Mouse (Mus musculus) liver (tissue): ENCODE measurements around the gene Pced1b.
"Not testable (repeated sequence)": the region's sequence is repeated elsewhere in the genome, so short reads cannot be mapped to it uniquely, and the experiment has no call there.

Experiments used
- DNase-seq: peaks from one replicate; pipeline ENCODE4 v3.0.0-alpha.2; 2020; ENCODE audit warnings: mixed read lengths

The Pced1b gene

GRCm38 (mm10) chr15:97343921-97344320, 97.0 kb downstream of the Pced1b start:
- DNase-seq: no peak

GRCm38 (mm10) chr15:97345110-97345509, 98.2 kb downstream of the Pced1b start:
- DNase-seq: peak; percentile 63

GRCm38 (mm10) chr15:97345917-97346316, 99.0 kb downstream of the Pced1b start:
- peak; percentile 38 for DNase-seq

- DNase-seq: no peak
These were observed 99.5 kb downstream of the Pced1b start for GRCm38 (mm10) chr15:97346413-97346812.

GRCm38 (mm10) chr15:97346897-97347296, 100.0 kb downstream of the Pced1b start:
- DNase-seq: no peak

DNA sequence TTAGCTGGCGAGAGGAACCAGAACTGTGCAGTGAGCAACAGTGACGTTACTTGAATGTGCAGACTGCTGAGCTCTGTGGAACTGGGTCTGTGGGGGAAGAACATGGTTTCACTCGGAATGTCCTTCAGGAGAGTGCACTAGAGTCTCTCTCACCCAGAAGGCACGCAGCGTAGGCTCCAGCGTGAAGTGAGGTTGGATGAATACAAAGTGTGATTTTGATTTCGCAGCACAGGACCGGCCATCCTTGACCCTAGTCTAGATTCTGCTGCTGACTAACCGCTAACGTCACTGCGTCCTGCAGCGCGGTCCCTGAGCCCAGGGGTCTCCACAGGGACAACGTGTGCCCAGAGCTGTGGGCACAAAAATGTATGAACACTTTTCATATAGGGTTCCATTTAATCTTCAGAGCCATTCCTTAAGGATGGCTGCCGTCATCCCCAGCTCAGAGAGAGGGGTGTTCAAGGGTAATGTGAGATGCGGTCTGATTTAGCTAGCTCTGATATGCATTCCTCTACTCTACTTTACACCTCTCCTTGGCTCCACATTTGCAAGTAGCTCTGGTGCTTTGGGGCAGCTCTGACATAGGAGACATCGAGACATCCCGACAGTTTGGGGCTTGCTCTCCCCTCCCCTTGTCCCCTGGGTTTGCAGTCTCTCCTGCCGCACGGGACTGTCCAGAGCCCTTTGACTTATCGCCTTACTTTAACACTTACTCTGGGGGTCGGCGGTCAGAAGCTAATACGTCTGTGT, 101.8 kb downstream of the Pced1b start:
- no peak for DNase-seq

DNA sequence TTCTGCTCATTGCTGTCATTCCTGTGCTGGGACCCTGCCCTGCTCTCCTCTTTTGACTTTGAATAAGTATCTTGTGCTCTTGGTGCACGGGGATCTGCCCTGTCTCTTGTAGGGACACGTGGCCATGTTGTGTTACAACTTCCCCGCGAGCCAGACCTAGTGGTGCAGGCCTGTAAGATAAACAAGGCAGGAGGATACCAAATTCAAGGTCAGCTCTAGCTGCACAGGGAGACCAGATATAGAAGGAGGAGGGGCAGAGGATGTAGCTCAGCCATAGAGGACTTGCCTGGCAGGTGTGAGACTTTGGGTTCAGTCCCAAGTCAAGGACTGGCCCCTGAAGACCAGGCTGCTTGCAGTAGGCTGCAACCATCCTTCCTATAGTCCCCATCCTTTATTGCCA, 103.6 kb downstream of the Pced1b start:
- peak; percentile 31 for DNase-seq

GRCm38 (mm10) chr15:97351016-97351415, 104.1 kb downstream of the Pced1b start:
- DNase-seq: no peak

GRCm38 (mm10) chr15:97351681-97352080, 104.8 kb downstream of the Pced1b start:
- DNase-seq: no peak

DNA sequence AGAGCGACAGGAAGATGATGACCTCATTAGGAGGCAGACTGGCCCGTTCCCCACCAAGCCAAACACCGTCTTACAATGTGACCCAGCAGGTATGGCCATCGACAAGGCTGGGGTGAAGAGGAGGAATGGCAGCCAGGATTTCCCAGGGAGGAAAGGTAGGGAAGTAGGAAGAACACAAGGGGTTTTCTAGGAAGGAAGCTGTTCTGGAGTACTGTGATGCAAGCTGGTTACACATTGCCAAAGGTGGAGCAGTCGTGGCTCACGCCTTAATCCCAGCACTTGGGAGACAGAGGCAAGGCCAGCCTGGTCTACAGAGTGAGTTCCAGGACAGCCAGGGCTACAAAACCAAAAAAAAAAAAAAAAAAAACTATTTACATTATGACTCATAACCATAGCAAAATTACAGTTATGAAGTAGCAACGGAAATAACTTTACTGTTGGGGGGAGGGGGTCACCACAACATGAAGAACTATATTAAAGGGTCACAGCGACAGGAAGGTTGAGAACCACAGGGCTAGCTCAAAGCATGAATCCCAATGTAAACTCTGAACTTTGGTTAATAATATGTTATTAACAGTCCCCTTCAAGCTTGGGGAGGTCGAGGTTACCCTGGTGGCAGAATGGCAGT, 108.9 kb downstream of the Pced1b start:
- no peak for DNase-seq

GRCm38 (mm10) chr15:97357016-97357415, 110.1 kb downstream of the Pced1b start:
- DNase-seq: no peak

GRCm38 (mm10) chr15:97360842-97361770, 114.2 kb downstream of the Pced1b start:
- DNase-seq: peak; percentile 87

GRCm38 (mm10) chr15:97361771-97362171, 114.9 kb downstream of the Pced1b start:
- DNase-seq: peak; percentile 72

DNA sequence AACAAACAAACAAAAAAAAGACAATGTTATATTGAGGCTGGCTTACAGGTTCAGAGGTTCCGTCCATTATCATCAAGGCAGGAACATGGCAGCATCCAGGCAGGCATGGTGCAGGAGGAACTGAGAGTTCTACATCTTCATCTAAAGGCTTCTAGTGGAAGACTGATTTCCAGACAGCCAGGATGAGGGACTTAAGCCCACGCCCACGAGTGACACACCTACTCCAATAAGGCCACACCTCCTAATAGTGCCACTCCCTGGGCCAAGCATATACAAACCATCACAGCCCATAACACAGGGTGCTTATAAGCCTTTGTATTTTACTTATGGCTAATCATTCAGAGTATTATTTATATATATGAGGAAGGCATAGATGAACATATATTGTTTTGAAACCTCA, 117.4 kb downstream of the Pced1b start:
- DNase-seq: peak; percentile 67

DNA sequence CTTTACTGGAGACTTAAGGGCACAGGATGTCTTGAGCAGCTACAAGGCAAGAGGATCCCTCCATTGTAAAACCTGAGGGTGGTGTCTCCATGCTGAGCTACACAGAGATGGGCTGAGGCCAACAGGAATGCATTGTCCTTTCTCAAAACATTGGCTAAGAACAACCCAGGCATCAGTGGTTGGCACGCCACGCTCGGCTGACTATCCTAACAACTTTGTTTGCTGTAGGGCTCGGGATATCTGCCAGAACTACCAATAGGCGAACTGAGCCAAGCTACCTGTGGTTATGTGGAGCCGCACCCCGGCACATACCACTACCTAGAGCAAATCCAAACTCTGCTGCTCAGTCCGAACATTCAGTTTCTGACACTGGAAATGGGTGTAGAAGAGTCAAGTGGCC, 118.1 kb downstream of the Pced1b start:
- no peak for DNase-seq

DNA sequence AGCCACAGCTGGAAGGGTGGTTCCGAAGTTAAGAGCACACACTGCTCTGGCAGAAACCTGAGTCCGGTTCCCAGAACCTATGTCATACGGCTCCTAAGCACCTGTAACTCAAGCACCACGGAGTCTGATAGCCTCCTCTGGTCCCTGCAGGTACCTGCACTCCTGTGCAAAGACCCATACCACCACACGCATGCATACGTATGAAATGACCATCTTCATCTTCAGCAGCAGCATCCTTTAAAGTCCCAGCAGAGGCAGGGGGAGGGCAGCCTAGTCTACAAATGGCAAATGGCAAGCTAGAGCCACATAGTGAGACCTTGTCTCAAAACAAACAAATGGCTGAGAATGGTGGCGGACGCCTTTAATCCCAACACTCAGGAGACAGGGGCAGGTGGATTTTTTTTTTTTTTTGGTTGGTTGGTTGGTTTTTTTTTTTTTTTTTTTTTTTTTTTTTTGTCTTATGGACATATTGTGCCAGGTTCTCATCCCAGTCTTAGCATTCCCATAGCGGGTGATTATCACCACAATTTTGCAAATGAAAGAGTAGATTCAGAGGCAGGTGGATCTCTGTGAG, 121.2 kb downstream of the Pced1b start:
- DNase-seq: no peak

GRCm38 (mm10) chr15:97368631-97369030, 121.7 kb downstream of the Pced1b start:
- no peak for DNase-seq

GRCm38 (mm10) chr15:97369144-97369543, 122.2 kb downstream of the Pced1b start:
- DNase-seq: no peak

GRCm38 (mm10) chr15:97370880-97371279, 124.0 kb downstream of the Pced1b start:
- no peak for DNase-seq

GRCm38 (mm10) chr15:97372043-97372442, 125.1 kb downstream of the Pced1b start:
- not testable (repeated sequence) for DNase-seq

DNA sequence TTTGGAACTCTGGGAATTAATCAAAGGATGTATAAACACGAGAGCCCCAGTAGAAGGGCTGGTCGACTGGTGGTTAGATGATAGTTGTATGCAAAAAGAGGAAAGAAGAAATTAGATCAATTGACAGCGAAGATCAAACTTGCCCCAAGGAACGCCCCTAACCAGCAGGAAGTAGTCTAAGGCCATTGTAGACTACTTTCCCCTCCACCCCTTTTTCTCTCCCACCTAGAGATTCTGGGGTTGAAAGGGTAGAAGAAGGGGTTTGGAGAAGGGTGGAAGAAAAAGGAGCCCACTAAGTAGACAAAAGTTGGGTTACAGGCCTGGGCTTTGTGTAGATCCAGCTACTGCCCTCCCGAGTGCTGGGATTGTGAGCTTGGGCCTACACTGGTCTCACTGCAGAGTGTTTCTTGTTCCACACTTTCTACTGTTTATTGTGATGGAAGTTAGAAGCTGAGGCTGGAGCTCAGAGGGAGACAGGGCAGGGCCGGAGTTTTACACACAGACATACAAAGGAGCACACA, 125.8 kb downstream of the Pced1b start:
- no peak for DNase-seq

- peak; percentile 41 for DNase-seq
These were observed 126.5 kb downstream of the Pced1b start for GRCm38 (mm10) chr15:97373203-97374084.
